Mouse (Mus musculus) NIH3T3 (cell line): ENCODE results near the gene Dnajc6.

Experiments
- DNase-seq: peaks from one replicate; pipeline ENCODE4 v3.0.0-alpha.2; 2012; ENCODE audit warnings: low read depth

Dnajc6 gene

GRCm38 (mm10) chr4:101507571-101508422 is 11.3 kb downstream of the Dnajc6 start:
- DNase-seq = no peak

DNA sequence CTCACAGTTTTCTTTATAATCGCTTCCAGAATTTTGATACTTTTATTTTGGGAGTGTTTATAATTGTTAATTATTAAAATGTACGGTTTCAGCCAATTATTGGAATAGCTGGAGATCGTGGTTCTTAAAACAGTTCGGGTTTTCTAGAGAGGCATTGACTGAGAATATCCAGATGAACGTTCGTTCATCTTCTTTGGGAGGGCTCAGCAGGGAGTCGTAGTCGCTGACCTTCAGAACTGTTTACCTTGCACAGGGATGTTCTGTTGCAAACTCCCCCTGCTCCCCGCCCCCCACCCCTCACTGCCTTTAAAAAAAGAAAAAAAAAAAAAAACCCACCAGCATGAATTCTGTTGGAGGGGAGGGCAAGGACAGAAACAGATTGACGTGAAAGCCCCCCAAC is 12.0 kb downstream of the Dnajc6 start:
- DNase-seq = no peak

DNA sequence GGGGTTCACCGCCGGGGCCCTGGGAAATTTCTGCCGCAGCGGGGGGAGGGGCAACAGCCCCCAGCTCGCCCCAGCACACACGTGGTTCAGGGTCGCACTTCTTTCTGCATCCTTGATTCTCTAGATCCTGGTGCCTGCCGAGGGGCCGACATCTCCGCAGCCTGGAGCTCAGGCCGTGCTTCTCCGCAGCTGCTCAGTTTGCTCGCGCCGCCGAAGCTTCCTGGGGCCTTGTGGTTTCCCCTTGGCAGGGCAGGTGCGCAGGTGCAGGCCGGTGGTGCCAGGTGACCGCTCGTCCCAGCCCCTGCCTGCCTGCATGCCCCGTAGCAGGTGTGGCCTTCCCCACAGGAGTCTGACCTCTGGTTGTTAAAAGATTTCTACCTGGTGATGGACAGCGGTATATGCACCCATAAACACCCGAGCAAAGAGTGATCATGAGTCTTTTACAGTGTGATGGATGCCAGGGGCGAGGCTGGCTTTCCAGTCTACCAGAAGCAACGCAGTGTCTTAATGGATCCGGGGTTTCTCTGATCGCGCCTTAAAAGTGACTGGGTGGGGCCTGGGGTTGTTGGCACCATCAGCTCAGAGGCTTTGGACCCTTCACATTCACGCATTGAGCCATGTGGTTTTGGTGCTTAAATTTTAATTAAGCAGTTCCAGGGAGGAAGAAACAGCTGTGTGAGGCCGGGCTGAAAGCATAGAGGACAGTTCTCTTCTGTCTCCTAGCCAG is 12.6 kb downstream of the Dnajc6 start:
- DNase-seq = no peak

DNA sequence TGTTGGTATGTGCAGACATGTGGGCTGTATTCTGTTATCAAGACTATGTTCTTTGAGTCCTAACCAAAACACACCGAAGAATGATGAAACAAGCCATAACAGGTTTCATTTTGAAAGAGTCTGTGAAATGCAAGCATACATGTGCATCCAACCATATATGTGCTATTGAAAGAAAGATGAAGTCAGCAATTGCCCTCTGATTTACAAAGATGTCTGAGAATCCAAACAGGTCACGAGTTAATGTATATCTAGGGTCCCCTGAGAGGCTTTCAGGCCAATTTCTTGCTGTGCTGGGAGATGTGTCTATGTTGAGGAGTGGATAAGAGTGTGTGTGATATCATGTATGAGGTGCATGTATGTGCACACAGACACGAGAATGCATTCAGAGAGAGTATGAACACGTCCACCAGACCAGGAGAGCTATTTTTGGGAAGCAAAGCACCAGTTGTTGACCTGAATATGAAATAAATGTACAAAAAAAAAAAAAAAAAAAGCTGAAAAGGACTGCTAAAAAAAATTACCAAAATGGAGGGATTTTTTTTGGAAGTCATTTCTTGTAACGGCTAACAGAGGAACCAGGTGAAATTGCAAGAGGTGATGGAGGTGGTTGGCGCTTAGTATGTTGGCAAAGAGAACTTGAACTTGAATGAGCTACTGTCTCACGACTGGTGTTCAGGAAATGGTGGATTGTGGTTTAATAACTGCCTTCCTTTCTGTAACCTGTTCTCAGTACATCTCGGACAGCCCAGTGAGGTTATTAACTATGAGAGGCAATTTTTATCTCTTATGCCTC is 13.9 kb downstream of the Dnajc6 start:
- DNase-seq = no peak

- no peak for DNase-seq
Observed at GRCm38 (mm10) chr4:101510904-101511210, 14.4 kb downstream of the Dnajc6 start.

DNA sequence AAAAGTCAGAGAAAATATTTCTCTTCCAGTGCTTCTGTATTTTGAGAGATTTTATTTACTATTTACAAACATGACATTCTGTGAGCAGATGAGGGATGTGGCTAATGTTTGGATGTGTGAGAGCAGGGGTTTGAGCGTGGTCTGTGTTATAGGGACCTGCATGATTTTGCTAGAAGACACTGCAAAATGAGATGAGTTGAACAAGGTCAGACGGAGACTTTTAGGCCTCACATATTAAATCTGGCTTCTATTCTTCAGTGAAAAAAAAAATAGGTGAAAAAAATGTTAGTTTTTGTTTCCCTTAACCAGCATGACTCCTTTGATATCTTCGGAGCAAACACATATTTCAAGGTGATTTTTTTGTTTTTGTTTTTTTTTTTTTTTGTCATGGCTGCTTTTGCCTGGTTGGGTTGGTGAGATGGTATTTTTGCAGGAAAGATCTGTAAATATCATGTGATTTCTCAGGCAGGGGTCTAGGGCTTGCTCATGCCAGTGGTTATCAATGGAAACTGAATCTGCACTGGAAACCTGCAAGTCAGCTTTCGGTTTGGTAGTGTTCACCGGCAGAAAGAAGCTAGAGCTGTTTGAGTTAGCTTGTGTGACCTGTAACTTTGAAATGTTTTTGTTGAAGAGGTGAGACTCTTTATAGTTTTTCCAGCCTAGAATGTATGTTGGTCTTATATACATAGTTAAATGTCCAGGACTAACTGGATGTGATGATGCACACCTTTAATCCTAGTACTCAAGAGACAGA is 15.5 kb downstream of the Dnajc6 start:
- DNase-seq = no peak

GRCm38 (mm10) chr4:101513251-101513650 is 16.8 kb downstream of the Dnajc6 start:
- DNase-seq = peak; percentile 53

- DNase-seq = no peak
Observed at GRCm38 (mm10) chr4:101515853-101516252, 19.4 kb downstream of the Dnajc6 start.

DNA sequence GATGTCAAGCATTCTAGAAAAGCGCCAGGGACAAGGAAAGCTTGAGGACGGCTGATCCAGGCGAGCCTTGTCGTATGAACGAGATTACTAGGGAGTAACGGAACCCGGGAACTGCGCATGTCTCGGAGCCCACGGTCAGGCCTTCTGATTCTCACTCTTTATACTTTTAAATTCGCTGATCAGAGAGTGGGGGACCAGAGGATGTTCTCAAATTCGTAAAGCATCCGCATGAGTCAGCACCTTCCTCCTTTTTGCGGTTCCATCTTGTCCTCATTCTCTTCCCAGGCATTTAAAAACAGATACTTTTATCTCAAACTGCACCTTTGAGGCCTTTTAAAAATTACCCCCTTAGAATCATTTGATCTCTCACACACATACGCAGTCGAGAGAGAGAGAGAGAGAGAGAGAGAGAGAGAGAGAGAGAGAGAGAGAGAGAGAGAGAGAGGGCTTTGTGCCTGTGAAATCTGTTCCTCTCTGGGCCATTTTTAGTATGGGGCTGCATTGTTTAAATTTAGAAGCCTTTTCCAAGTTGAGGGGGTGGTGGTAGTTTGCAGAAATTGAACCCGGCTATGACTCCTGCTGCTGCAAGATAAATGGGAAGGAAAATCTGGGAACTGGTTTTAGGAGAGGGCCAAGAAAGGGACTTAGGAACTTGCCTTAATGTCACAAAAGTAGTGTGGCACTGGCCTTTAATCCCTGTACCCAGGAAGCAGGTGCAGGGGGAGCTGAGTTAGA is 20.2 kb downstream of the Dnajc6 start:
- no peak for DNase-seq

DNA sequence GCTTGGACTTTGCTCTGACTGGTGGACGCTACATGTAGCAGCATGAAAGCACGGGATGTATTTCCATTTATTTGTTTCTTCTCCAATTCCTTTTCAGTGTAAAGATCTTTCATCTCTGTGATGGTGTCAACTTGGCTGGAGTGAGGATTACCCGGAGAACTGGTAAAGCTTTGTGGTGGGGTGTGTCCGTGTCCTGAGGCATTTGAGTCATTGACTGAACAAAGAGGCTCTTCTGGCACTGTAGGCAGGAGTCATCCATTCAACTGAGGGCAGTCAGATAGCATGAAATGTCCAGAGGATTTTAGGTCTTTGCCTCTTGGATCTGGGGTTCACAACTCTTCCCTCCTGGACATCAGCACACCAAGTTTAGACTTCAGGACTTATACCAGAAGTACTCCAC is 35.5 kb downstream of the Dnajc6 start:
- peak; percentile 8 for DNase-seq

DNA sequence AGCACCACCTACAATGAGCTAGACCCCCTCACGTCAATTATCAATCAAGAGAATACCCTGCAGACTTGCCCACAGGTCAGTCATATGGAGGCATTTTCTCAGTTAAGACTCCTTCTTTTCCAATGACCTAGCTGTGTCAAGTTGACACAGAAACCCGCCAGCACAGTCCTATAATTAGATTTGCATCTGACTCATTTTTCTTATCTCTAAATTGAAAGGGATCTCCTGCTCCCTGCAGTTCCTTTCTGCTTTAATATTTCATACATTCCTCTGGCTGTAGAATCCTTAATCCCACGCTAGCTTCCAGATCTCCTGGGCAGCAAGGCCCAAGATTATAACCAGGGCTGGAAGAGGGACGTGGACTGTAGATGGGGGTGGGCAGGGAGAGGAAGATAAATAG is 44.1 kb downstream of the Dnajc6 start:
- no peak for DNase-seq

GRCm38 (mm10) chr4:101549958-101550591 is 53.6 kb downstream of the Dnajc6 start:
- no peak for DNase-seq

- DNase-seq = no peak
Observed at GRCm38 (mm10) chr4:101550671-101551161, 54.3 kb downstream of the Dnajc6 start.

GRCm38 (mm10) chr4:101551425-101551824 is 55.0 kb downstream of the Dnajc6 start:
- DNase-seq = no peak

DNA sequence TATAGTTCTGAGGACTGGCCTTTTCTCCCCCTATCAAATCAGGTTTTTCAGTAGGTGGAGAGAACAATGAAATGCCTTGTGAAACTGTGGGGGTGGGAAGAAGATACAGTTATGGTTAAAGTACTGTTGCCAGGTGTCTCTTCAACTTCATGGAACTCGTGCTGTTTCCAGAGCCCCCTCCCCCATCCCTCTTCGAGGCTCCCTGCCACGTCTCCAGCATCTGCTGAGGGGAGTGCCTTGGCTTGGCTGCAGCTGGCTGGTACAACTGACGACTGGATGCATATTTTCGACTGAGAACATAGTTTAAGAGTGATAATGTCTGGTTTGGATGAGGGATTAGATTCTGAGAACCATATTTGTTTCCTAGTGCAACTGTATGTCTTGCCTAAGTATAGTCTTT is 55.9 kb downstream of the Dnajc6 start:
- peak; percentile 31 for DNase-seq

DNA sequence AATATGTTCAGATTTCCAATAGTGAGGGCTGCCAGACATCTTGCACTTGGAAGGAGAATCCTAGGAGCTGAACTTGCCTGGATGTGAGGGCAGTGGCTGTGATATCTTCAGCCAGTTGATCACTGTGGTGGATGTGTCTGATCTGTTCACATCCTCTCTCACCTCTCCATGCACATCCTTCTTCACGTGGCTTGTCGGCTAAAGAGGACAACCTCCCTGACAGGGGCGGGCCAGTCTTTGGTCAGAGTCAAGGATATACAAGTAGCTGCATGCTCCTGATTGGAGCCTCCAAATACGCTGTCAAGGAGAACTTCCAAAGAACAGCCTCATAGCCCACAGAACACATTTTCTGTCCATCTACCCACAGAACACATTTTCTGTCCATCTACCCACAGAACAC is 58.6 kb downstream of the Dnajc6 start:
- no peak for DNase-seq

- DNase-seq = no peak
Observed at GRCm38 (mm10) chr4:101560137-101560536, 63.7 kb downstream of the Dnajc6 start.

DNA sequence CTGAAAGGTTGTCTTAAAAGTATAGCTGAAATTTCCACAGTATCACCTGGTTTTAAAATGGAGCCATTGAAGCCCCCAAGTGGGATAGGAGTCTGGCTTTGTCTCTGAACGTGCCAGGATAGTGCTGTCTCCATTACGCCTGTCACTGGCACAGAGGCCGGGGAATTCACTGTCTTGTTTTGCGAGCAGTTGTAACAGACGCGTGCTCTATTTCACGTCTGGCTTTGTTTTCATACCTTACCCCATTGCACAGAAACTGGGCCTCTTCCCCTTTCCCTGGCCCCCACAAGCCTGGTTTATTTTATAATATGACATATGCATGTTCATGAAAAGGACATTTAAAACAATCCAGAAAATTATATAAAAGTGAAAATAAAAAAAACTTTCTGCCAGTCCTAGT is 66.4 kb downstream of the Dnajc6 start:
- DNase-seq = no peak

DNA sequence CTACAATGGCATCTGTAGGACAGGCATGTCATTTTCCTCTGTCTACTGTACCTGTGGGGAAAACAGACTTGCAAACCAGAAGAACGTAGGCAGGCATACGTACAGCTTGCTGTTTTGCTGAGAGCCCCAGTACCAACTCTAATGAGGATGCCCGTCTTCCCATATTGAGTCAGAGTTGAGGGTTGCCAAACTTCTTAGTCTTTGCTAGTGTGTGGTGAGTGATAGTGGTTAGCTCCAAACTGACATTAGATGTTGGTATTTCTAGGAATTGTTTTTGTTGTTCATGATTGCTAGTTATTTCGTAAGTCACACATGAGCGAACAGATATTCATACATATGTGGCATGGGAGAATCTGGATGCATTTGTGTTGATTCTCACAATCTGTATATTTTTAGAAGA is 67.2 kb downstream of the Dnajc6 start:
- no peak for DNase-seq

- DNase-seq = no peak
Observed at GRCm38 (mm10) chr4:101564746-101565417, 68.4 kb downstream of the Dnajc6 start.
